Mouse (Mus musculus) bone marrow macrophage, adult 2 months (primary cell): ENCODE data around the gene Naa60.

Source experiments
- CTCF ChIP-seq: IDR thresholded peaks from 2 replicates; pipeline ENCODE4 v1.5.1; 2012; ENCODE audit warnings: low read depth, mild to moderate bottlenecking, low read length, moderate library complexity
- POLR2A ChIP-seq: IDR thresholded peaks from 2 replicates; pipeline ENCODE4 v1.6.1; 2012; ENCODE audit warnings: mild to moderate bottlenecking, low read depth, low read length, borderline replicate concordance

DNA sequence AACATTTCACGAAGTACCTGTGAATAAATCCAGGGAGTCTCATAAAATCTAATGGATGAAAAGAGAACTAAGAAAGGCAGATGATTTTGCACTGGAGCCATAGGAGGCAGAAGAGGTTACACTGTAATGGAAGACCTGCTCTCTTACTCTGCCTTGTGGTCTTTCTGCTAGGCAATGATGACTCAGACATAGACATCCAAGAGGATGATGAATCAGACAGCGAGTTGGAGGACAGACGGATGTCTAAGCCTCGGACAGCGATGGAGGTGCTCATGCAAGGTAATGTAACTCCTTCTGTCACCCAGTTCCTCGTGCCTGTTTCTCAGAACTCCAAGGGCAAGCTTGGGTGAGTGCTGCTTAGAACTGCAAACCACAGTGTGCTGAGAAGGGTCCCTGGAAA is 61.4 kb downstream of the Naa60 start:
- TF ChIP-seq CTCF (no peak), POLR2A (no peak)
